Mouse (Mus musculus) mouse trophoblast stem cell (cell line): ENCODE data around the gene Acy3.

Experiments used
- in situ Hi-C, 2 experiments: fragments of 300-500 bp; cut with MseI, MboI; formaldehyde crosslinking; loops; 2 replicates in 1 of 2; 3 replicates in 1 of 2; pipeline ENCODE4 v1.15.1; 2025

Acy3 gene

DNA sequence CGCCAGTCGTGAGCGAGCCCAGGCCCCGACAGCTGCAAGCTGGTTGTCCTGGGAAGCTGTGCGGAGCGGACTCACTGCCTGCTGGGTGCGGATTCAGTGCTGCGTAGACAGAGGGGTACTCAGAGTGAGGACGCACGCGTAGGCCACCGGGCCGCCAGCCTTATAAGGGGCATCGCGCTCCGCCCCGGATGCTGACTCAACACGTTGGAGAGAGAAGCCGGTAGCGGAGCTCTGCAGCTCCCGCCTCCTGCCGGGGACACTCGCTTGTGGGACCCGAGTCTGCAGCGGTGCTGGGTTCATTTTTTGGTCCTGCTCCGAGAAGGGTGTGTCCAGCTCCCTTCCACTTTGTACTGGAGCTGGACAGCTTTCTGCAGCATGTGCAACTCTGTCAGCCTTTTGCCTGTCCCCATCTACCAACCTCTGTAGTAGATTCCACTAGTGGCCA is 51.4 kb downstream of the Acy3 start, which contains the start of gene Gstp1:
Gene Gstp1, minus strand, starts transcription at position 198 of the 445 bp plus-strand sequence.
- in situ Hi-C loops, result no loop called here
